Mouse (Mus musculus): ENCODE measurements around the gene Arhgef15. TPM values are rescaled to one million over a fixed set of nuclear protein-coding genes. Genes with fewer than 3 reads are reported as not detected.
A peak's percentile ranks its signal among the peaks of the same experiment; 100 is the strongest.
"Not testable (repeated sequence)": the region's sequence is repeated elsewhere in the genome, so short reads cannot be mapped to it uniquely, and the experiment has no call there.

The Arhgef15 gene
- polyA plus RNA-seq, 1 experiment from 2014 or later = 6.3 TPM

DNA sequence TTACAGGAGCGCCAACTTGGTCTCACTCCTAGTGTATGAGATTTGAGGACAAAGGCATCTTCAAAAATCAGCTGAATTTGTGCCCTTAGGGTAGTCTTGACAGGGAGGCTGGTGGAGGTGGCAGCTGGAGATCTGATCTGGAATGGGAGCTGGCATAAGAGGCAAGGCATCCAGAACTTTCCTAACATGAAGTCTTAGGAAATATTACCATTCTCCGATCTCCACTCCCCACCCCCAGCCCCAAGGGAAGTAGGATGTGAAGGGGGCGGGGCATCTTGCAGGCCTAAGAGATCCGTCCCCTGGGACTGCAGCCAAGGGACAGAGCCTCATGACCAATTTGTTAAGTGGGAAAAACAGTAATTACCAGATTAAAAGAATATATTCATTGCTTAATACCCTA lies 13.0 kb upstream of the Arhgef15 start:
- WGBS = 67% methylated on average over 4 of the region's 4 CpGs
- no peak for ATAC-seq
- H3K4me3 ChIP-seq (ENCODE audit: low read depth, low read length) = no peak overlapping the region
- DNase-seq (ENCODE audit: low spot score) = no peak
- H3K9me3 ChIP-seq (replicated peaks; ENCODE audit: control insufficient read depth, low read length) = no peaks in the 10 kb centered on the region
- no peaks in the 10 kb centered on the region for H3K36me3 ChIP-seq (ENCODE audit: control insufficient read depth, insufficient read depth, low read length)
- no peak overlapping the region for H3K9ac ChIP-seq (ENCODE audit: low read length)
- H3K27me3 ChIP-seq (replicated peaks; ENCODE audit: control insufficient read depth, insufficient read depth, low read length) = no peaks in the 10 kb centered on the region
- H3K27ac ChIP-seq (ENCODE audit: low read depth, low read length) = no peak overlapping the region
- peaks cover 7% of the 10 kb centered on the region; the same call in 1 of the 2 replicates for H3K4me1 ChIP-seq (ENCODE audit: control insufficient read depth, insufficient read depth, low read length)
- no peak overlapping the region for H3K4me2 ChIP-seq (ENCODE audit: low read length)

DNA sequence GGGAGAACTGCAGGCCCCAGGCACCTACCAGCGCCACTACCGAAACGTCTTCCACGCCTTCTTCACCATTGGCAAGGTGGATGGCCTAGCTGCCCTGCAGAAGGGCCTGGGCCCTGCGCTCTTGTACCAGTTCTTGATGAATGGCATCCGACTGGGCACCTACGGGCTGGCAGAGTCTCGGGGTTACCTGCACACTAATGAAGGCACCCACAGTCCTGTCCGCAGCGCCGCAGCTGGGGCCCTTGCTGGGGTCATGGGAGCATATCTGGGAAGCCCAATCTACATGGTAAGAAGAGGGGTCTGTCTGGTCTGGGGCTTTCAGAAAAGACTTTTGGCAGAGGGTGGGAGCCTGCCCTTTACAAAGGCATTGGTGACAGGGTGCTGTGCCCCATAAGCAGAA lies 11.5 kb upstream of the Arhgef15 start:
- Histone ChIP-seq H3K27me3 (replicated peaks; ENCODE audit: control insufficient read depth, insufficient read depth, low read length) (no peaks in the 10 kb centered on the region), H3K4me1 (ENCODE audit: control insufficient read depth, insufficient read depth, low read length) (peaks cover 7% of the 10 kb centered on the region; the same call in 1 of the 2 replicates), H3K9ac (ENCODE audit: low read length) (no peak overlapping the region), H3K4me3 (ENCODE audit: low read depth, low read length) (no peak overlapping the region), H3K27ac (ENCODE audit: low read depth, low read length) (no peak overlapping the region), H3K9me3 (replicated peaks; ENCODE audit: control insufficient read depth, low read length) (no peaks in the 10 kb centered on the region), H3K4me2 (ENCODE audit: low read length) (peak overlapping the region; percentile 92; the same call in 1 of the 2 replicates), H3K36me3 (ENCODE audit: control insufficient read depth, insufficient read depth, low read length) (no peaks in the 10 kb centered on the region)
- ATAC-seq (no peak), DNase-seq (ENCODE audit: low spot score) (no peak)
- WGBS = 82% methylated on average over 11 of the region's 11 CpGs

DNA sequence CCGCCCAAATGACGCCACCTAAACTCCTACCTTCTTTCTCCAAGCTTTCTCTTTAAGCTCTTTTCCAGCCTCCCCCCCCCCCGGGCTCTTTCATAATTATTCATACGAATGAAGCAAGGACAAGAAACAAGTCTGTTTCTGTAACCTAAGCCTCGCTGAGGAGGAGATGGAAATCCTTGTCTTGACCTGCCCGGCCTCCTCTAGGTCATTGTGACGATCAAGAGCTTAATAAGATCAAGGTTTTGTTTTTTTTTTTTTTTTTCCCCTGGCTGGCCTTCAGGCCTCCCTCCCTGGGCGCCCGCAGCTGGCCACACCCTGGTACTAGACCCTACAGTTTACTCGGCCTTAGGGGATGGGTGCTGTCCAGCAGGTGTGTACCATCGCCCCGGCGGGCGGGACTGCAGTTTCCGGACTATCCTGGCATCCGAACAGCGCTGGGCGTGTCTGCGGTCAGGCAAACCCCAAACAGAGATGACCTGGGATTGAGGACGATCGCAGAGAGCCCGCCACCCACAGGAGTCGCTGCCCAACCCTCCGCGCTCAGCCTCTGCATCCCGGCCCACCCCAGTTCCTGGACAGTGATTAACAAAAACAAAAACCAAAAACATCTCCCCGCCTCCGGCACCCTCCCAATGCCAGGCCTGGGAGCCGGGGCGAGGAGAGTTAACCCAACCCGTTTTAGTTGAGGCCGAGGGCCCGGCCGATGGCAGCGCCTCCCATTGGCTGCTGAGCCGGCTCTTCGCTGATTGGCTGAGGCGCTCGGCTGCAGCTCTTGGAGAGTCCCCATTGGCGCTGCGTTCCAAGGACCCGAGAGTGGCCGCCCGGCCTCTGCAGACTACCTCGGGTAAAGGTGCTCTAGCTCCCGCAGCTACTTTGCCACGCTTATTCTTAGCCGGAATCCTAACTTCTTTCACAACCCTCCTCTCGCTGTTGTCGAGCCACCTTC lies 10.3 kb upstream of the Arhgef15 start, which contains the start of gene Slc25a35:
Gene Slc25a35, plus strand, starts transcription at position 795 of the 946 bp plus-strand sequence.
- DNase-seq (ENCODE audit: low spot score) (peak; percentile 95), ATAC-seq (peak; percentile 98)
- no peak within 1 kb of the TSS for H3K27ac ChIP-seq (ENCODE audit: low read depth, low read length)
- under 1% methylated on average over 50 of the region's 50 CpGs for WGBS
- peak within 1 kb of the TSS; percentile 92 for H3K4me2 ChIP-seq (ENCODE audit: low read length)
- H3K4me1 ChIP-seq (ENCODE audit: control insufficient read depth, insufficient read depth, low read length) = peaks cover 7% of the 10 kb centered on the region; the same call in 1 of the 2 replicates
- peak within 1 kb of the TSS; percentile 77 for H3K9ac ChIP-seq (ENCODE audit: low read length)
- peak within 1 kb of the TSS; percentile 60 for H3K4me3 ChIP-seq (ENCODE audit: low read depth, low read length)
- H3K36me3 ChIP-seq (ENCODE audit: control insufficient read depth, insufficient read depth, low read length) = no peaks in the 10 kb centered on the region
- H3K27me3 ChIP-seq (replicated peaks; ENCODE audit: control insufficient read depth, insufficient read depth, low read length) = no peaks in the 10 kb centered on the region
- no peaks in the 10 kb centered on the region for H3K9me3 ChIP-seq (replicated peaks; ENCODE audit: control insufficient read depth, low read length)

DNA sequence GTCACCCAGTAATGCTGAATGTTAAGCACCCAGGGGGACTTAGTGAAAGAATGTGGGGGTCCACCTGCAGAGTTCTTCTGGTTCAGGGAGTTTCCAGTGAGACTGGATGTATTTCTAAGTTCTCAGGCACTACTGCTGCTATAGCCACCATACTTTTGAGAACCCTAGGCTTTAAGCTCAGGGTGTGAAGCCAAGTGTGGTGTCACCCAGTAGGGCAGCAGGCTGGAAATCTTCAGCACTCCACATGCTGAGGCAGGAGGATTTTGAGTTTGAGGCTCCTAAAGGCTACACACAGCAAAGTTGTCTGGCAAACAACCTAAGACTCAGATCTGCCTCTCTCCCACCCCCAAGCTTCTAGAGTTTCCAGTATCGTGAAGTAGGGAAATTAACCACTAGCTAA lies 9.3 kb upstream of the Arhgef15 start:
- 61% methylated on average over 1 of the region's 1 CpGs for WGBS
- no peaks in the 10 kb centered on the region for H3K27me3 ChIP-seq (replicated peaks; ENCODE audit: control insufficient read depth, insufficient read depth, low read length)
- ATAC-seq = no peak
- no peak overlapping the region for H3K9ac ChIP-seq (ENCODE audit: low read length)
- no peak for DNase-seq (ENCODE audit: low spot score)
- H3K9me3 ChIP-seq (replicated peaks; ENCODE audit: control insufficient read depth, low read length) = no peaks in the 10 kb centered on the region
- no peak overlapping the region for H3K27ac ChIP-seq (ENCODE audit: low read depth, low read length)
- H3K4me3 ChIP-seq (ENCODE audit: low read depth, low read length) = no peak overlapping the region
- H3K4me1 ChIP-seq (ENCODE audit: control insufficient read depth, insufficient read depth, low read length) = peaks cover 7% of the 10 kb centered on the region; the same call in 1 of the 2 replicates
- no peaks in the 10 kb centered on the region for H3K36me3 ChIP-seq (ENCODE audit: control insufficient read depth, insufficient read depth, low read length)
- no peak overlapping the region for H3K4me2 ChIP-seq (ENCODE audit: low read length)

DNA sequence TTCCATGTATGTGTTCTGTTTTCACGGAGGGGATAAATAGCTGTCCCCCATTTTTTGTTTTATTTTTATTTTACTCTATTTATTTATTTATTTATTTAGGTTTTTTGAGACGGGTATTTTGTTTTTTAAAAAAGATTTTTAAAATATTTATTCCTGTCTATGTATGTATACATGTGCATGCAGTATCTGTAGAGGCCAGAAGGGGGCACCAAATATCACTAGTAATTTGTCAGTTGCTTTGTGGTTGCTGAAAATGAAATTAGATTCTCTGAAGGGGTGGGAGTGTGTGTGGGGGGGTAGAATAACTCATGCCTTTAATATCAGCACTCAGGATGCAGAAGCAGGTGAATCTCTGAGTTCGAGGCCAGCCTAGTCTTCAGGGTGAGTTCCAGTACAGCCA lies 8.6 kb upstream of the Arhgef15 start:
- 36% methylated on average over 3 of the region's 3 CpGs for WGBS
- ATAC-seq (no peak), DNase-seq (ENCODE audit: low spot score) (peak; percentile 75)
- Histone ChIP-seq H3K4me3 (ENCODE audit: low read depth, low read length) (no peak overlapping the region), H3K27ac (ENCODE audit: low read depth, low read length) (no peak overlapping the region), H3K4me1 (ENCODE audit: control insufficient read depth, insufficient read depth, low read length) (peaks cover 7% of the 10 kb centered on the region; the same call in 1 of the 2 replicates), H3K27me3 (replicated peaks; ENCODE audit: control insufficient read depth, insufficient read depth, low read length) (no peaks in the 10 kb centered on the region), H3K4me2 (ENCODE audit: low read length) (no peak overlapping the region), H3K36me3 (ENCODE audit: control insufficient read depth, insufficient read depth, low read length) (no peaks in the 10 kb centered on the region), H3K9ac (ENCODE audit: low read length) (no peak overlapping the region), H3K9me3 (replicated peaks; ENCODE audit: control insufficient read depth, low read length) (no peaks in the 10 kb centered on the region)

DNA sequence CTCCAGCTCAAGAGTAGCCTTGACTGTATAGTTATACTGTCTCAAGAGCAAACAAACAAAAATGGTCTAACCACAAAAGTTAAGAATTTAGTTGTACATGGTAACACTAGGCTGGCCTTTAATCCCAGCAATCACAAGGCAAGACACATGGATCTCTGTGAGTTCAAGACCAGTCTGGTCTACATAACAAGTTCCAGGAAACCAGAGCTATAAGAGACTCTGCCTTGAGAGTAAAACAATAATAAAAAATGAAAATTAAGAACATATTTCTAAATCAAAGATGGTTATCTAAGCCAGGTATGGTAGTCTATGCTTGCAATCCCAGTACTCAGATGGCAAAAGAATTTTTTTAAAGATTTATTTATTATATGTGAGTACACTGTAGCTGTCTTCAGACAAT lies 7.8 kb upstream of the Arhgef15 start:
- H3K9ac ChIP-seq (ENCODE audit: low read length) = no peak overlapping the region
- DNase-seq (ENCODE audit: low spot score) = no peak
- no peaks in the 10 kb centered on the region for H3K27me3 ChIP-seq (replicated peaks; ENCODE audit: control insufficient read depth, insufficient read depth, low read length)
- H3K9me3 ChIP-seq (replicated peaks; ENCODE audit: control insufficient read depth, low read length) = no peaks in the 10 kb centered on the region
- peaks cover 7% of the 10 kb centered on the region; the same call in 1 of the 2 replicates for H3K4me1 ChIP-seq (ENCODE audit: control insufficient read depth, insufficient read depth, low read length)
- no peak overlapping the region for H3K4me2 ChIP-seq (ENCODE audit: low read length)
- H3K36me3 ChIP-seq (ENCODE audit: control insufficient read depth, insufficient read depth, low read length) = no peaks in the 10 kb centered on the region
- H3K27ac ChIP-seq (ENCODE audit: low read depth, low read length) = no peak overlapping the region
- no peak overlapping the region for H3K4me3 ChIP-seq (ENCODE audit: low read depth, low read length)
- no peak for ATAC-seq

DNA sequence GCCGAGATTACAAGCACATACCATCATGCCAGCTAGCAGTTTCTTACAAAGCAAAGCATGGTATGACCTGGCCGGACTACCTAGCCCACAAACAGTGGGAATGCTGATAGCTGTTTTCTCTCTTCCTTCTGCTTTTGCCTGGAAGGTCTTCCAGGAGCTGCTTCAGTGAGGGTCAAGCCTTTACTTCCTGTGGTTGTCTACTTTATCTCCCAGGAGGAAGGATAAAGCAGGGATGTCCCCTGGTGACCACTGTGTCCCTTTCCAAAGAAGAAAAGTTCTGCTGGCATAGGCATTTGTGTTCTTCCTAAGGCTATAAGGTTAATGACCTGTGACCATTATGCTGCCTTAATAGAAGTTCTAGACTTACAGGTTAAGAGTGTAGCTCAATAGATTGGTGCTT lies 6.1 kb upstream of the Arhgef15 start:
- no peaks in the 10 kb centered on the region for H3K36me3 ChIP-seq (ENCODE audit: control insufficient read depth, insufficient read depth, low read length)
- H3K4me1 ChIP-seq (ENCODE audit: control insufficient read depth, insufficient read depth, low read length) = peaks cover 6% of the 10 kb centered on the region; the same call in 1 of the 2 replicates
- WGBS = 71% methylated on average over 2 of the region's 2 CpGs

DNA sequence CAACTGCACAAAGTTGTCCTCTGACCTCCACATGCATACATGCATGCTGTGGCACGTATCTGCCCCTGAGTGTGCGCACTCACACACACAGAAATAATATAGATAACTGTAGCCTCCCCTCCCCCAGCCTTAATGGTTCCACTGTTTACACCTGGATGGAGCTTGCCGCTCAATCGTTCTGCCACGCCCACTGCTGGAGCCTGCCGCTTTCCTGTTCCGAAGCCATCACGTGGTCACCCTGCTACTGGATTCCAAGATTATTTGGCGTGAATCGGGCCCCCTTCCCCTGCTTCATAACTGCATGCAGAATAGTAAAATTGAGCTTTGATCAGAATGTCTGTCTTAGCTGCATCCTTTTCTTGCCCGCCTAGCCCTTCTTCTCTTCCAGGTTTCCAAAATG lies 4.9 kb upstream of the Arhgef15 start:
- ATAC-seq; H3K36me3 ChIP-seq (ENCODE audit: control insufficient read depth, insufficient read depth, low read length); H3K4me1 ChIP-seq (ENCODE audit: control insufficient read depth, insufficient read depth, low read length); DNase-seq (ENCODE audit: low spot score); H3K9ac ChIP-seq (ENCODE audit: low read length); H3K4me3 ChIP-seq (ENCODE audit: low read depth, low read length); H3K4me2 ChIP-seq (ENCODE audit: low read length); H3K9me3 ChIP-seq (replicated peaks; ENCODE audit: control insufficient read depth, low read length); H3K27ac ChIP-seq (ENCODE audit: low read depth, low read length); H3K27me3 ChIP-seq (replicated peaks; ENCODE audit: control insufficient read depth, insufficient read depth, low read length): not testable (repeated sequence)
- WGBS = 21% methylated on average over 11 of the region's 11 CpGs

More for the DNA sequence above, 6.1 kb upstream of the Arhgef15 start:
- Histone ChIP-seq H3K27ac (ENCODE audit: low read depth, low read length) (no peak overlapping the region), H3K9ac (ENCODE audit: low read length) (no peak overlapping the region), H3K4me3 (ENCODE audit: low read depth, low read length) (no peak overlapping the region), H3K9me3 (replicated peaks; ENCODE audit: control insufficient read depth, low read length) (no peaks in the 10 kb centered on the region), H3K4me2 (ENCODE audit: low read length) (no peak overlapping the region), H3K27me3 (replicated peaks; ENCODE audit: control insufficient read depth, insufficient read depth, low read length) (no peaks in the 10 kb centered on the region)
- DNase-seq (ENCODE audit: low spot score) (no peak), ATAC-seq (no peak)

DNA sequence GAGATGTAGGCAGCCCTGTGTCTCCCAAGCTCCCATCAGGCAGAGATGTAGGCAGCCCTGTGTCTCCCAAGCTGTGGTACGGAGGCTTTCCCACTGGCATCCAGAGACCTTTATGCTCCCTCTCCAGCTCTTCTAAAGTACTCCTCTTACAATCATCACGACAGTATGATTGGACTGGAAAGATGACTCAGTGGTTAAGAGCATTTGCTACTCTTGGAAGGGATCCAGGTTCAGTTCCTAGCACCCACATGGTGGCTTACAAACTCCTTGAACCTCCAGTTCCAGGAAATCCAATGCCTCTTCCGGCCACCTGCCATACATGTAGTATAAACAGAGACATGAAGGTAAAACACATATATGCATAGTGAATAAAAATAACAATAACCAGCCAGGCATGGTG lies 4.3 kb upstream of the Arhgef15 start:
- ATAC-seq (no peak), DNase-seq (ENCODE audit: low spot score) (no peak)
- Histone ChIP-seq H3K4me2 (ENCODE audit: low read length) (no peak overlapping the region), H3K27me3 (replicated peaks; ENCODE audit: control insufficient read depth, insufficient read depth, low read length) (no peaks in the 10 kb centered on the region), H3K9me3 (replicated peaks; ENCODE audit: control insufficient read depth, low read length) (no peaks in the 10 kb centered on the region), H3K9ac (ENCODE audit: low read length) (no peak overlapping the region), H3K4me3 (ENCODE audit: low read depth, low read length) (no peak overlapping the region), H3K27ac (ENCODE audit: low read depth, low read length) (no peak overlapping the region), H3K4me1 (ENCODE audit: control insufficient read depth, insufficient read depth, low read length) (no peaks in the 10 kb centered on the region), H3K36me3 (ENCODE audit: control insufficient read depth, insufficient read depth, low read length) (no peaks in the 10 kb centered on the region)
- WGBS = 83% methylated on average over 3 of the region's 3 CpGs

All from forebrain, embryonic 14.5 days (tissue).